Mouse (Mus musculus) myocyte (in vitro differentiated cells): ENCODE measurements around the gene Dact1. TPM values are rescaled to one million over a fixed set of nuclear protein-coding genes. Genes with fewer than 3 reads are reported as not detected.

ENCODE experiments used
- H3K27me3 ChIP-seq: one replicate; pipeline ENCODE4 v1.6.1; 2011; ENCODE audit not compliant: control insufficient read depth, insufficient read depth, insufficient read length
- H3K36me3 ChIP-seq: one replicate; pipeline ENCODE4 v1.6.1; 2011; ENCODE audit not compliant: control insufficient read depth, insufficient read depth
- H3K4me2 ChIP-seq: one replicate; pipeline ENCODE4 v1.6.1; 2011; ENCODE audit warnings: low read depth, control low read depth
- H3K4me3 ChIP-seq: one replicate; pipeline ENCODE4 v1.5.1; 2011; ENCODE audit warnings: mild to moderate bottlenecking, control low read depth, moderate library complexity
- H3K79me2 ChIP-seq: one replicate; pipeline ENCODE4 v1.6.1; 2011; ENCODE audit not compliant: control insufficient read depth, insufficient read depth
- H3ac ChIP-seq: one replicate; pipeline ENCODE4 v1.6.1; 2011; ENCODE audit not compliant: control insufficient read depth, insufficient read length
- CEBPB ChIP-seq: IDR thresholded peaks from 2 replicates; pipeline ENCODE4 v1.6.1; 2011; ENCODE audit warnings: mild to moderate bottlenecking, moderate library complexity; ENCODE audit not compliant: poor library complexity, insufficient read depth, severe bottlenecking
- E2F4 ChIP-seq: IDR thresholded peaks from one replicate; pipeline ENCODE4 v1.6.1; 2011; ENCODE audit warnings: mild to moderate bottlenecking, control low read depth, moderate library complexity; ENCODE audit not compliant: insufficient read depth
- MAX ChIP-seq: IDR thresholded peaks from one replicate; pipeline ENCODE4 v1.6.1; 2011; ENCODE audit warnings: low read depth, mild to moderate bottlenecking, control low read depth
- MYOD1 ChIP-seq, 3 experiments: IDR thresholded peaks; one replicate each; pipeline ENCODE4 v1.6.1; 2011; ENCODE audit warnings: control low read depth in 2 of 3, low read depth in 2 of 3, mild to moderate bottlenecking in 2 of 3, moderate library complexity in 1 of 3; ENCODE audit not compliant: insufficient read length in 2 of 3, control insufficient read depth in 1 of 3
- MYOG ChIP-seq, 3 experiments: IDR thresholded peaks; one replicate each; pipeline ENCODE4 v1.6.1; 2011; ENCODE audit warnings: control low read depth in 2 of 3, low read depth in 2 of 3, mild to moderate bottlenecking in 2 of 3; ENCODE audit not compliant: insufficient read length in 2 of 3, control insufficient read depth in 1 of 3, insufficient read depth in 1 of 3
- POLR2A ChIP-seq: IDR thresholded peaks from one replicate; pipeline ENCODE4 v1.6.1; 2011; ENCODE audit warnings: low read depth, mild to moderate bottlenecking, control low read depth, moderate library complexity; ENCODE audit not compliant: insufficient read length
- POLR2AphosphoS2 ChIP-seq: IDR thresholded peaks from one replicate; pipeline ENCODE4 v1.6.1; 2011; ENCODE audit warnings: low read depth, control low read depth; ENCODE audit not compliant: insufficient read length
- REST ChIP-seq: IDR thresholded peaks from one replicate; pipeline ENCODE4 v1.6.1; 2011; ENCODE audit warnings: mild to moderate bottlenecking, control low read depth, moderate library complexity; ENCODE audit not compliant: insufficient read depth, insufficient read length
- SRF ChIP-seq: IDR thresholded peaks from one replicate; pipeline ENCODE4 v1.6.1; 2011; ENCODE audit warnings: low read depth; ENCODE audit not compliant: control insufficient read depth, insufficient read length
- TCF12 ChIP-seq: IDR thresholded peaks from one replicate; pipeline ENCODE4 v1.6.1; 2011; ENCODE audit warnings: mild to moderate bottlenecking, control low read depth; ENCODE audit not compliant: poor library complexity, insufficient read depth, severe bottlenecking
- TCF3 ChIP-seq: IDR thresholded peaks from one replicate; pipeline ENCODE4 v1.6.1; 2011; ENCODE audit warnings: low read depth, control low read depth; ENCODE audit not compliant: insufficient read length
- USF1 ChIP-seq: IDR thresholded peaks from one replicate; pipeline ENCODE4 v1.6.1; 2011; ENCODE audit warnings: low read depth, mild to moderate bottlenecking, control low read depth, moderate library complexity
- polyA plus RNA-seq: library from polyadenylated mRNA; unstranded; fragments of >200 nt; fragmentation: generic; extraction: Trizol; gene quantifications from one replicate; pipeline ENCODE4 v1.2.1, GENCODE M21; 2012; ENCODE audit warnings: missing spikeins

Gene Dact1
- polyA plus RNA-seq, 1 experiment, result 1.0 TPM

- H3K4me2 ChIP-seq, result peak overlapping the region; percentile 84
- no peak for TF ChIP-seq MYOD1 (IDR thresholded peaks at IDR 0.05; ENCODE audit: control insufficient read depth in 1 of 3, insufficient read length in 2 of 3, low read depth in 2 of 3)
- TF ChIP-seq POLR2AphosphoS2, result no peak
- no peak for TF ChIP-seq MYOG (IDR thresholded peaks at IDR 0.05; ENCODE audit: control insufficient read depth in 1 of 3, insufficient read depth in 1 of 3, insufficient read length in 2 of 3, low read depth in 2 of 3)
- no peak for TF ChIP-seq E2F4
- TF ChIP-seq TCF3, result no peak
- no peak for TF ChIP-seq MAX
- no peak for TF ChIP-seq SRF
- no peak for TF ChIP-seq POLR2A
- TF ChIP-seq TCF12, result no peak
- TF ChIP-seq REST, result no peak
- no peak for TF ChIP-seq CEBPB
- TF ChIP-seq USF1, result no peak
- H3K27me3 ChIP-seq, result no peaks in the 10 kb centered on the region
- H3K4me3 ChIP-seq, result peak overlapping the region; percentile 26
- peak overlapping the region; percentile 76 for H3ac ChIP-seq
- no peaks in the 10 kb centered on the region for H3K36me3 ChIP-seq
- no peaks in the 10 kb centered on the region for H3K79me2 ChIP-seq
Measured at GRCm38 (mm10) chr12:71310068-71310931, 616 bp downstream of the Dact1 start.

- Histone ChIP-seq H3ac (no peak overlapping the region), H3K4me2 (peak overlapping the region; percentile 84), H3K27me3 (no peaks in the 10 kb centered on the region), H3K36me3 (no peaks in the 10 kb centered on the region), H3K79me2 (no peaks in the 10 kb centered on the region), H3K4me3 (peak overlapping the region; percentile 26)
- TF ChIP-seq TCF12, result no peak
Measured at GRCm38 (mm10) chr12:71311237-71311887, 1.7 kb downstream of the Dact1 start.

- no peaks in the 10 kb centered on the region for H3K27me3 ChIP-seq
- no peak overlapping the region for H3K4me3 ChIP-seq
- TF ChIP-seq SRF (no peak), TCF12 (no peak), CEBPB (no peak), MYOG (IDR thresholded peaks at IDR 0.05; ENCODE audit: control insufficient read depth in 1 of 3, insufficient read depth in 1 of 3, insufficient read length in 2 of 3, low read depth in 2 of 3) (no peak), POLR2A (no peak), TCF3 (no peak), E2F4 (no peak), REST (no peak), MAX (no peak), POLR2AphosphoS2 (no peak), USF1 (no peak), MYOD1 (IDR thresholded peaks at IDR 0.05; ENCODE audit: control insufficient read depth in 1 of 3, insufficient read length in 2 of 3, low read depth in 2 of 3) (no peak)
- no peaks in the 10 kb centered on the region for H3K36me3 ChIP-seq
- H3K79me2 ChIP-seq, result no peaks in the 10 kb centered on the region
- H3K4me2 ChIP-seq, result no peak overlapping the region
- H3ac ChIP-seq, result no peak overlapping the region
Measured at GRCm38 (mm10) chr12:71318239-71318638, 8.6 kb downstream of the Dact1 start.

- no peak for TF ChIP-seq MAX
- no peak for TF ChIP-seq REST
- Histone ChIP-seq H3K27me3 (no peaks in the 10 kb centered on the region), H3K4me2 (no peak overlapping the region), H3ac (no peak overlapping the region), H3K36me3 (no peaks in the 10 kb centered on the region), H3K4me3 (no peak overlapping the region), H3K79me2 (no peaks in the 10 kb centered on the region)
Measured at GRCm38 (mm10) chr12:71319536-71319935, 9.9 kb downstream of the Dact1 start.

- no peak overlapping the region for H3K4me3 ChIP-seq
- H3K27me3 ChIP-seq, result no peaks in the 10 kb centered on the region
- H3K4me2 ChIP-seq, result no peak overlapping the region
- no peaks in the 10 kb centered on the region for H3K79me2 ChIP-seq
- no peak overlapping the region for H3ac ChIP-seq
- no peaks in the 10 kb centered on the region for H3K36me3 ChIP-seq
- TF ChIP-seq E2F4 (no peak), MYOD1 (IDR thresholded peaks at IDR 0.05; ENCODE audit: control insufficient read depth in 1 of 3, insufficient read length in 2 of 3, low read depth in 2 of 3) (no peak), REST (no peak), POLR2A (no peak), POLR2AphosphoS2 (no peak), TCF12 (no peak), MAX (no peak), TCF3 (no peak), MYOG (IDR thresholded peaks at IDR 0.05; ENCODE audit: control insufficient read depth in 1 of 3, insufficient read depth in 1 of 3, insufficient read length in 2 of 3, low read depth in 2 of 3) (no peak), CEBPB (no peak), USF1 (no peak), SRF (no peak)
Measured at GRCm38 (mm10) chr12:71332646-71333045, 23.0 kb downstream of the Dact1 start.
